In genomic region chr8:121433466-121433865, GRCm38 (mm10) we compare ENCODE assay signal across 11 mouse cellular contexts.
DNase-seq lines count a peak whose midpoint lies in the region; ATAC-seq and TF ChIP-seq lines count a peak whose summit lies in the region.
"Had no signal": no experiment of that assay in that cellular context is flagged by ENCODE, and none has a peak within 500 bp of the region (broad histone marks: within the 10 kb centered on the region; RNA-seq: fewer than 3 reads in every experiment).

No protein-coding gene starts in this region.

- 0 out of 2 replicates have a peak, but pooled peaks have one; percentile 6 for ATAC-seq in midbrain, embryonic 13.5 days
- no peak for ATAC-seq in midbrain, postnatal 0 days (ENCODE audit: low FRiP score)
- no peak for ATAC-seq in neural tube, embryonic 13.5 days (ENCODE audit: low read depth)

- H3K36me3 ChIP-seq in midbrain, embryonic 13.5 days = no peaks in the 10 kb centered on the region
- H3K36me3 ChIP-seq in midbrain, postnatal 0 days (ENCODE audit: insufficient read depth, low read length) = no peaks in the 10 kb centered on the region
- H3K36me3 ChIP-seq in neural tube, embryonic 13.5 days = no peaks in the 10 kb centered on the region

- 8% methylated on average over 17 of the region's 17 CpGs for WGBS in midbrain, embryonic 13.5 days
- 10% methylated on average over 17 of the region's 17 CpGs for WGBS in midbrain, postnatal 0 days
- WGBS in neural tube, embryonic 13.5 days = 11% methylated on average over 17 of the region's 17 CpGs

- no peaks in the 10 kb centered on the region for H3K9me3 ChIP-seq in midbrain, embryonic 13.5 days
- no peaks in the 10 kb centered on the region for H3K9me3 ChIP-seq in midbrain, postnatal 0 days (ENCODE audit: low read length)
- H3K9me3 ChIP-seq in neural tube, embryonic 13.5 days = no peaks in the 10 kb centered on the region

- no peak overlapping the region for H3K4me2 ChIP-seq in midbrain, embryonic 13.5 days (replicated peaks)
- no peak overlapping the region for H3K4me2 ChIP-seq in midbrain, postnatal 0 days (ENCODE audit: low read depth, low read length, poor library complexity, severe bottlenecking)
- H3K4me2 ChIP-seq in neural tube, embryonic 13.5 days = peak overlapping the region; percentile 6; the same call in 1 of the 2 replicates

- intact Hi-C loops in gastrocnemius, adult 2 months (cut with DNase I) = no loop called here

- no peak for DNase-seq in gastrocnemius, adult 2 months
- no peak for DNase-seq in gastrocnemius, postnatal 4 days (ENCODE audit: low spot score in 2 of 2)
- DNase-seq in midbrain, postnatal 0 days (ENCODE audit: low spot score) = no peak
- peak; percentile 49 for DNase-seq in forelimb bud, embryonic 11.5 days (ENCODE audit: low read depth, low spot score)
- DNase-seq in ovary, postnatal 36 days (ENCODE audit: low spot score) = no peak
- no peak for DNase-seq in frontal cortex, postnatal 25 days (ENCODE audit: low spot score in 2 of 2)
- DNase-seq: left cerebral cortex, postnatal 4 days had no signal

- H3K4me1 ChIP-seq in midbrain, embryonic 13.5 days (replicated peaks) = peaks cover 14% of the 10 kb centered on the region
- H3K4me1 ChIP-seq in midbrain, postnatal 0 days (ENCODE audit: insufficient read depth, low read length) = no peaks in the 10 kb centered on the region
- peaks cover 18% of the 10 kb centered on the region for H3K4me1 ChIP-seq in neural tube, embryonic 13.5 days (replicated peaks)

- H3K27me3 ChIP-seq in midbrain, embryonic 13.5 days = peaks cover 18% of the 10 kb centered on the region
- H3K27me3 ChIP-seq in midbrain, postnatal 0 days (ENCODE audit: insufficient read depth, low read length) = no peaks in the 10 kb centered on the region
- peaks cover 13% of the 10 kb centered on the region for H3K27me3 ChIP-seq in neural tube, embryonic 13.5 days

- peak overlapping the region; percentile 32 for H3K9ac ChIP-seq in midbrain, embryonic 13.5 days (replicated peaks)
- H3K9ac ChIP-seq in midbrain, postnatal 0 days (replicated peaks; ENCODE audit: low read length, poor library complexity, severe bottlenecking) = no peak overlapping the region
- H3K9ac ChIP-seq in neural tube, embryonic 13.5 days = 0 out of 2 replicates have a peak overlapping the region, but pooled peaks have one; percentile 6

- no peak for TF ChIP-seq CTCF in gastrocnemius, adult 2 months (IDR thresholded peaks at IDR 0.05)
- no peak for TF ChIP-seq CTCF in midbrain, postnatal 0 days (IDR thresholded peaks at IDR 0.05)

- no peak overlapping the region for H3K4me3 ChIP-seq in gastrocnemius, adult 2 months
- H3K4me3 ChIP-seq in midbrain, embryonic 13.5 days (replicated peaks) = no peak overlapping the region
- no peak overlapping the region for H3K4me3 ChIP-seq in midbrain, postnatal 0 days (ENCODE audit: low read depth, low read length)
- H3K4me3 ChIP-seq in neural tube, embryonic 13.5 days = no peak overlapping the region

- peak overlapping the region; percentile 41 for H3K27ac ChIP-seq in gastrocnemius, adult 2 months
- H3K27ac ChIP-seq in midbrain, embryonic 13.5 days = no peak overlapping the region
- no peak overlapping the region for H3K27ac ChIP-seq in midbrain, postnatal 0 days (ENCODE audit: low read depth, low read length)
- H3K27ac ChIP-seq in neural tube, embryonic 13.5 days (replicated peaks) = no peak overlapping the region
- H3K27ac ChIP-seq: kidney, postnatal 0 days; macrophage had no signal
